Mouse (Mus musculus): ENCODE results near the gene Gnao1. TPM values are rescaled to one million over a fixed set of nuclear protein-coding genes. Genes with fewer than 3 reads are reported as not detected.
A peak's percentile ranks its signal among the peaks of the same experiment; 100 is the strongest.

The Gnao1 gene
- polyA plus RNA-seq, 1 experiment from 2014 or later: 11.6 TPM

DNA sequence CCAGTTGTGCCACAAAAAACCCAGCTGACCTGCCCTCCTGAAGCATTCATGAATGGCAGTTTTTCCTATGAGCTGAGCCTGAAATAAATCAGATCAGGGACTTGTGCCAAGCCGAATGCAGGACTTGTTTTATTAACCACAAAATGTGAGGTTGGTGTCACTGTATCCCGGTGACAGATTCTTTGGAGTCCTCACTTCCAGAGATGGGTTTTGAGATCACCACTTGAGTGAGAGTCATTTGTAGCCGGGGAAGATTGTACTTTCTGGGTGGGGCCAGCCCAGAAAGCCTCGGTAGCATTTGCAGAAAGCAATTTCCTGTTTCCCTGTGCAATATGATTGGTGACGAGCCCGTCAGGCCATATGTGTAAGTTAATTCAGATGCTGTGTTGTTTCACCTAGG lies 4.5 kb downstream of the Gnao1 start:
- Histone ChIP-seq H3K4me3 (replicated peaks; ENCODE audit: low read length) (no peak overlapping the region), H3K27me3 (ENCODE audit: control insufficient read depth, insufficient read depth, low read length) (peaks cover 15% of the 10 kb centered on the region), H3K9ac (ENCODE audit: low read length) (no peak overlapping the region), H3K4me1 (ENCODE audit: control insufficient read depth, insufficient read depth, low read length) (peaks cover 15% of the 10 kb centered on the region), H3K27ac (ENCODE audit: low read length) (no peak overlapping the region), H3K36me3 (ENCODE audit: control insufficient read depth, insufficient read depth, low read length) (no peaks in the 10 kb centered on the region), H3K9me3 (replicated peaks; ENCODE audit: control insufficient read depth, low read length) (no peaks in the 10 kb centered on the region), H3K4me2 (ENCODE audit: low read depth, low read length) (no peak overlapping the region)
- no peak for ATAC-seq (ENCODE audit: insufficient read depth, low FRiP score)
- 66% methylated on average over 6 of the region's 6 CpGs for WGBS

DNA sequence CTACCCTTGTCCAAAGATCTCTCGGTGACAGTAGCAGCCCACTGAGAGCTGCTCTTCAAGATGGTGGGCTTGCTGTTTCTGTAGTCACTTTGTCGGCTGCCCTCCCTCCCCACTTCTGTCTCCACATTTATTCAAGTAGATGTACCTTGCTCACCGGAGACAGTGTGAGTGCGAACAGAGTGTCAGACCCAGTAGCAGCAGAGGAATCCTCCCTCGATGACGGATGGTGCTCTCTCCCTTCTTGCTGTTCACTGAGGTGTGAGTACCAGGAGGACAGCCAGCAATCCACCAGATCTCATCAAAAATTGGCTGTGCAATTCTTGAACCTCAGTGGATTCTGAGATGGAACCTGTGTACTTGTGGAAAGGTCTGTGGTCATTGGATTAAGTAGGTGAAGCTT lies 6.5 kb downstream of the Gnao1 start:
- H3K4me2 ChIP-seq (ENCODE audit: low read depth, low read length): no peak overlapping the region

DNA sequence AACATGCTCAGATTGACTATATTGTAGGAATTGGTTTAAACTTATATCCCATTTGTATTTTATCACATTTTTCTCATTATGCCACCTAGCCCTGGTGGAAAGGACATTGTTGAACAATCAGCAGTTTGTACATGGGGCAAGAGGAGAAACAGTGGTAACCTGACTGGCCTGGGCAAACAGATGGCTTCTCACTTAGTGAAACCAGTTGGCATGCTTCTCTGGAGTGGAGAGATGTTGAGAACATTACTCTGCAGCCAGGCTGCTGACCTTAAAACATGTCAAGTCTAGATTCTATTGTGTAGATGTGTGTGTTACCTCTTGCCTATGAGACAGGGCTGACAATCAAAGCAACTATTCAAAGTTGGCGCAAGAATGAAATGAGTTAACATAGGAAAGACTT lies 7.6 kb downstream of the Gnao1 start:
- no peaks in the 10 kb centered on the region for H3K36me3 ChIP-seq (ENCODE audit: control insufficient read depth, insufficient read depth, low read length)
- no peak overlapping the region for H3K4me2 ChIP-seq (ENCODE audit: low read depth, low read length)
- 87% methylated on average over 1 of the region's 1 CpGs for WGBS
- H3K4me1 ChIP-seq (ENCODE audit: control insufficient read depth, insufficient read depth, low read length): peaks cover 8% of the 10 kb centered on the region
- peaks cover 3% of the 10 kb centered on the region; the same call in 1 of the 2 replicates for H3K27me3 ChIP-seq (ENCODE audit: control insufficient read depth, insufficient read depth, low read length)
- no peak for ATAC-seq (ENCODE audit: insufficient read depth, low FRiP score)
- no peak overlapping the region for H3K9ac ChIP-seq (ENCODE audit: low read length)
- H3K4me3 ChIP-seq (replicated peaks; ENCODE audit: low read length): no peak overlapping the region
- no peaks in the 10 kb centered on the region for H3K9me3 ChIP-seq (replicated peaks; ENCODE audit: control insufficient read depth, low read length)
- no peak overlapping the region for H3K27ac ChIP-seq (ENCODE audit: low read length)

More for the DNA sequence above, 6.5 kb downstream of the Gnao1 start:
- Histone ChIP-seq H3K36me3 (ENCODE audit: control insufficient read depth, insufficient read depth, low read length) (no peaks in the 10 kb centered on the region), H3K27me3 (ENCODE audit: control insufficient read depth, insufficient read depth, low read length) (peaks cover 11% of the 10 kb centered on the region), H3K4me3 (replicated peaks; ENCODE audit: low read length) (no peak overlapping the region), H3K27ac (ENCODE audit: low read length) (no peak overlapping the region), H3K4me1 (ENCODE audit: control insufficient read depth, insufficient read depth, low read length) (peaks cover 10% of the 10 kb centered on the region), H3K9me3 (replicated peaks; ENCODE audit: control insufficient read depth, low read length) (no peaks in the 10 kb centered on the region), H3K9ac (ENCODE audit: low read length) (no peak overlapping the region)
- ATAC-seq (ENCODE audit: insufficient read depth, low FRiP score): no peak
- 78% methylated on average over 6 of the region's 6 CpGs for WGBS

DNA sequence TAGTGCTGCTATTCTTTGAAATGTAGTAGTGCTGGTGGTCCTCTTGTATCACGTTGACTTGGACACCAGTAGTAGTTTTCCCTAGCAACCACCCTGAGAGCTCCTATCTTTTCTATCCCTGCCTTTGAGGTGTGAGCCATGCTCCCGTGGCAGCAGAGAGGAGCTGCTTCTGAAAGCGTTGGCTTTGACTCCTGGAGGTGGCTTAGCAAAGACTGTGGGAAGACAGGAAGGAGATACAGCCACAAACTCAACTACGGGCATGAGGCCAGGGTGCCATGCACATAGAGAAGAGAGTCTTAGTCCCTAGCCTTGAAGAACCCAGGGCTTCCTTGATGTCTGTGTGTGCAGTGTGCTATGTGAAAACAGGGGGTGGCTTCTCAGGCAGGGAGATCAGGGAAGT lies 10.2 kb downstream of the Gnao1 start:
- Histone ChIP-seq H3K27me3 (ENCODE audit: control insufficient read depth, insufficient read depth, low read length) (no peaks in the 10 kb centered on the region), H3K27ac (ENCODE audit: low read length) (no peak overlapping the region), H3K4me3 (replicated peaks; ENCODE audit: low read length) (no peak overlapping the region), H3K9me3 (replicated peaks; ENCODE audit: control insufficient read depth, low read length) (no peaks in the 10 kb centered on the region), H3K9ac (ENCODE audit: low read length) (no peak overlapping the region), H3K36me3 (ENCODE audit: control insufficient read depth, insufficient read depth, low read length) (no peaks in the 10 kb centered on the region), H3K4me2 (ENCODE audit: low read depth, low read length) (no peak overlapping the region), H3K4me1 (ENCODE audit: control insufficient read depth, insufficient read depth, low read length) (no peaks in the 10 kb centered on the region)
- WGBS: 75% methylated on average over 4 of the region's 4 CpGs
- ATAC-seq (ENCODE audit: insufficient read depth, low FRiP score): no peak

DNA sequence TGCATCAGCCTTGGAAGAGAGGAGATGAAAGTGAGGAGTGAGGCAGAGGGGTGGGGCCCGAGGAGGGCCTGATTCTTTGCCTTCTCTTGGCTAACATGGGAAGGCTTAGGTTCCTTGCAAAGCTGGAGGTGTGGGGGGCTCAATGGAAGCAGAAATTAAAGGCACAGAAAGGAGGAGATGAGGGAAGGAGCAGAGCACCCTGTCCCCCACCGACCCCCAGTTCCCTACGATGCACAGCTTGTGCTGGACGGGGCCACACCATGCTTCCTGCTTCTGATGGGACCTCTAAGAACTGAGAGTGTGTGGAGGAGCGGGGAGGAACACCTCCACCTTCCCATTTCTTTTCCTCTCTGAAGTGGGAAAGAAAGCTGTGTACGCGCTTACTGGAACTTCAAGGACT lies 11.6 kb downstream of the Gnao1 start:
- Histone ChIP-seq H3K4me3 (replicated peaks; ENCODE audit: low read length) (no peak overlapping the region), H3K27ac (ENCODE audit: low read length) (no peak overlapping the region), H3K36me3 (ENCODE audit: control insufficient read depth, insufficient read depth, low read length) (no peaks in the 10 kb centered on the region), H3K4me1 (ENCODE audit: control insufficient read depth, insufficient read depth, low read length) (no peaks in the 10 kb centered on the region; the same call in 1 of the 2 replicates), H3K9ac (ENCODE audit: low read length) (no peak overlapping the region), H3K4me2 (ENCODE audit: low read depth, low read length) (no peak overlapping the region), H3K9me3 (replicated peaks; ENCODE audit: control insufficient read depth, low read length) (no peaks in the 10 kb centered on the region), H3K27me3 (ENCODE audit: control insufficient read depth, insufficient read depth, low read length) (no peaks in the 10 kb centered on the region)
- WGBS: 94% methylated on average over 7 of the region's 7 CpGs
- no peak for ATAC-seq (ENCODE audit: insufficient read depth, low FRiP score)

DNA sequence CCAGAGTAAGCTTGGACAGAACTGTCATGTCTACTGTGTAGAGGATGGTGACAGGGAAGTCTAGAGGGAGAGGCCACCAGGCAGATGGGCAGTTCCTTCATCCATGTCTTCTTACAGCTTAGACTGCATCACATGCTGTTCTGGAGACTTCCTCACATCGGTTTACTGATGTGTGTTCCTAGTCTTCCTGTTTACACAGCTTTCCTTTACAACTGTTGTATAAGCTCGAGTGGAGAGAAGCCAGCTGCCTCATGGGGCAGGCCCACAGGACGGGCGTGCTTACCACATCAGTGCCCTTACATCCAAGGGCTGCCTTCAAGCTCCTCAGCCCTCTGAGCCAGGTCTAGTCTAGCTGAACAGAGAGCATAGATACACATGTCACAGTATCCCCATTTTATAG lies 15.6 kb downstream of the Gnao1 start:
- Histone ChIP-seq H3K9ac (ENCODE audit: low read length) (no peak overlapping the region), H3K4me3 (replicated peaks; ENCODE audit: low read length) (no peak overlapping the region), H3K9me3 (replicated peaks; ENCODE audit: control insufficient read depth, low read length) (no peaks in the 10 kb centered on the region), H3K4me1 (ENCODE audit: control insufficient read depth, insufficient read depth, low read length) (peaks cover 4% of the 10 kb centered on the region; the same call in 1 of the 2 replicates), H3K27me3 (ENCODE audit: control insufficient read depth, insufficient read depth, low read length) (no peaks in the 10 kb centered on the region), H3K27ac (ENCODE audit: low read length) (no peak overlapping the region), H3K4me2 (ENCODE audit: low read depth, low read length) (no peak overlapping the region), H3K36me3 (ENCODE audit: control insufficient read depth, insufficient read depth, low read length) (no peaks in the 10 kb centered on the region)
- WGBS: 49% methylated on average over 4 of the region's 4 CpGs
- no peak for ATAC-seq (ENCODE audit: insufficient read depth, low FRiP score)

DNA sequence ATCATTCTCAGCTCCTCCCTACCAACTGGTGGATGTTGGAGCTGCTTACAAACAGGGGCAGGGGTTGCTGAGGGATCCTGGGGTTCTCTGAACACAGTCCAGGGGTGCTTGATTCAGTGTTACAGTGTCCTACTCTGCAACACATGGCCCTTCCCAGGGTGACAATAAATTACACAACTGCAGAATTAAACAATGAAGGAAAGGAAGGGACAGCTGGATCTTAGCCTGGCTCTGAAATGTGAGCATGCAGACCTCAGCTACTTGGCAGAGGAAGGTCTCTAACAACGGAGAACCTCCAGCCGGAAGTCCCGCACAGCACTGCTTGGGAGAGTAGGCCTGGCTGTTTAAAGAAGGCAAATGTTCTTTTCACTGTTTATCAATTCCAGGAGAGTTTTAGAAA lies 20.9 kb downstream of the Gnao1 start:
- H3K27ac ChIP-seq (ENCODE audit: low read length): peak overlapping the region; percentile 65
- H3K4me3 ChIP-seq (replicated peaks; ENCODE audit: low read length): no peak overlapping the region
- H3K27me3 ChIP-seq (ENCODE audit: control insufficient read depth, insufficient read depth, low read length): no peaks in the 10 kb centered on the region
- peaks cover 13% of the 10 kb centered on the region; the same call in 1 of the 2 replicates for H3K4me1 ChIP-seq (ENCODE audit: control insufficient read depth, insufficient read depth, low read length)
- no peak overlapping the region for H3K4me2 ChIP-seq (ENCODE audit: low read depth, low read length)
- H3K9me3 ChIP-seq (replicated peaks; ENCODE audit: control insufficient read depth, low read length): no peaks in the 10 kb centered on the region
- H3K36me3 ChIP-seq (ENCODE audit: control insufficient read depth, insufficient read depth, low read length): no peaks in the 10 kb centered on the region
- ATAC-seq (ENCODE audit: insufficient read depth, low FRiP score): peak; percentile 80
- H3K9ac ChIP-seq (ENCODE audit: low read length): no peak overlapping the region
- 46% methylated on average over 3 of the region's 3 CpGs for WGBS

DNA sequence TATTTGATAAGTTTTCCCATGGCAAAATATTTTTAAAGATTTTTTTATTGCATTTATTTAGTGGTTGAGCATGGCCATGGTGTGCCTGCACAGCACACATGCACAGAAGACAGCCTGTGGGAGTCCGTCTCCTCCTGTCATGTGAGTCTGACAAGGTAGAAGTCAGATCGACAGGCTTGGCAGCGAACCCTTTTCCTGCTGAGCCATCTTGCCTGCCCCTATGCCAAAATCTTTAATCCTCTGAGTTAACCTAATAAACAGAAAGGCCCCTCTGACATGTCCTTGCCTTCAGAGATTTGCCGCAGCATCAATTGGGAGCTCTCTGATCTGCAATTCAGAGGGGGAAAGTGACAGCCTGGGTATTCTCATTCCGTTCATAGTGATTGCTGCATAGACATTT lies 26.0 kb downstream of the Gnao1 start:
- Histone ChIP-seq H3K9me3 (replicated peaks; ENCODE audit: control insufficient read depth, low read length) (no peaks in the 10 kb centered on the region), H3K27ac (ENCODE audit: low read length) (no peak overlapping the region), H3K9ac (ENCODE audit: low read length) (no peak overlapping the region), H3K4me1 (ENCODE audit: control insufficient read depth, insufficient read depth, low read length) (peaks cover 10% of the 10 kb centered on the region), H3K27me3 (ENCODE audit: control insufficient read depth, insufficient read depth, low read length) (no peaks in the 10 kb centered on the region), H3K4me2 (ENCODE audit: low read depth, low read length) (no peak overlapping the region), H3K36me3 (ENCODE audit: control insufficient read depth, insufficient read depth, low read length) (no peaks in the 10 kb centered on the region), H3K4me3 (replicated peaks; ENCODE audit: low read length) (no peak overlapping the region)
- no peak for ATAC-seq (ENCODE audit: insufficient read depth, low FRiP score)
- 68% methylated on average over 5 of the region's 5 CpGs for WGBS

DNA sequence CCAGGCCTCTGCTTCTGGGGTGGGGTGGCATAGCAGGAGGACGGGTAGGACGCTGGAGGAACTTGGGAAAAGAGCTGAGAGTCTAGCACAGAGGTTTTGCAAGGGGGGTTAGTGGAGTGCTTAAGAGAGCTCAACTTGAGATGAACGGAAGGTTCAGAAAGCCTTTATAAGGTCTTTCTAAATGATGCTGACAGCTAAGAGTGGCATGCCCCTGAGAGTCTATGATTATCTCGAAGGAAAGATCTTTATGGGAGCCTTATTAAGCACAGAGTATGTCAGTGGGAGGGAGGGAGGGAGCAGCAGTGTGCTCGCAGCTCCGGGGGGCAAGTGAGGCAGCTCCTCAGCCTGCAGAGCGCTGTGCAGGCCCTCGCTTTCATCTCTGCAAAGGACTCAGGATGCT lies 29.3 kb downstream of the Gnao1 start:
- no peak for ATAC-seq (ENCODE audit: insufficient read depth, low FRiP score)
- WGBS: 56% methylated on average over 8 of the region's 8 CpGs
- Histone ChIP-seq H3K9me3 (replicated peaks; ENCODE audit: control insufficient read depth, low read length) (no peaks in the 10 kb centered on the region), H3K4me2 (ENCODE audit: low read depth, low read length) (no peak overlapping the region), H3K9ac (ENCODE audit: low read length) (no peak overlapping the region), H3K27me3 (ENCODE audit: control insufficient read depth, insufficient read depth, low read length) (no peaks in the 10 kb centered on the region), H3K4me1 (ENCODE audit: control insufficient read depth, insufficient read depth, low read length) (peaks cover 9% of the 10 kb centered on the region), H3K27ac (ENCODE audit: low read length) (no peak overlapping the region), H3K4me3 (replicated peaks; ENCODE audit: low read length) (no peak overlapping the region), H3K36me3 (ENCODE audit: control insufficient read depth, insufficient read depth, low read length) (no peaks in the 10 kb centered on the region)

DNA sequence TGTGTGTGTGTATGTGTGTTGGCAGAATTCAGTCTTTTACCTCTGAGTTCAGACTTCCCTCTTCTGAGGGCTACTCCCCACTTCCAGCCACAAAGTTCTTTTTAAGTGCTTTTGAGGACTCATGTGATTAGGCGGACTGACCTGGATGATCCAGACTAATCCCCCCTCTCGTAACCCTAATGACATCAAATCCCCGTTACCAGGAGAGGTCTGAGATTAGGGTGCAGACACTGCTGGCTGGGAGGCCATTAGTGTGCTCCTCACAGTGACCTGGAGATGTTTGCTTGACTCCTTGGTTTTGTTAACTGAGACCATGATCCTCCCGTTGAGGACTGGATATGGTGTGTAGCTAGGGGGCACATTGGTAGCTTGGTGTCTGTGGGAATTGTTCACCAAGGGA lies 30.7 kb downstream of the Gnao1 start:
- Histone ChIP-seq H3K4me2 (ENCODE audit: low read depth, low read length) (no peak overlapping the region), H3K4me3 (replicated peaks; ENCODE audit: low read length) (no peak overlapping the region), H3K9ac (ENCODE audit: low read length) (no peak overlapping the region), H3K27ac (ENCODE audit: low read length) (no peak overlapping the region), H3K9me3 (replicated peaks; ENCODE audit: control insufficient read depth, low read length) (no peaks in the 10 kb centered on the region), H3K36me3 (ENCODE audit: control insufficient read depth, insufficient read depth, low read length) (no peaks in the 10 kb centered on the region), H3K4me1 (ENCODE audit: control insufficient read depth, insufficient read depth, low read length) (peaks cover 9% of the 10 kb centered on the region), H3K27me3 (ENCODE audit: control insufficient read depth, insufficient read depth, low read length) (no peaks in the 10 kb centered on the region)
- peak; percentile 9; the same call in 1 of the 2 replicates for ATAC-seq (ENCODE audit: insufficient read depth, low FRiP score)
- WGBS: 63% methylated on average over 4 of the region's 4 CpGs
